Mouse (Mus musculus) liver, adult (tissue): Measurements from ENCODE around the gene Itprip.

Experiments used
- GATA4 ChIP-seq: IDR thresholded peaks from 2 replicates; pipeline ENCODE4 v1.6.1; 2014; ENCODE audit warnings: mild to moderate bottlenecking, low read length; ENCODE audit not compliant: insufficient replicate concordance

The Itprip gene

DNA sequence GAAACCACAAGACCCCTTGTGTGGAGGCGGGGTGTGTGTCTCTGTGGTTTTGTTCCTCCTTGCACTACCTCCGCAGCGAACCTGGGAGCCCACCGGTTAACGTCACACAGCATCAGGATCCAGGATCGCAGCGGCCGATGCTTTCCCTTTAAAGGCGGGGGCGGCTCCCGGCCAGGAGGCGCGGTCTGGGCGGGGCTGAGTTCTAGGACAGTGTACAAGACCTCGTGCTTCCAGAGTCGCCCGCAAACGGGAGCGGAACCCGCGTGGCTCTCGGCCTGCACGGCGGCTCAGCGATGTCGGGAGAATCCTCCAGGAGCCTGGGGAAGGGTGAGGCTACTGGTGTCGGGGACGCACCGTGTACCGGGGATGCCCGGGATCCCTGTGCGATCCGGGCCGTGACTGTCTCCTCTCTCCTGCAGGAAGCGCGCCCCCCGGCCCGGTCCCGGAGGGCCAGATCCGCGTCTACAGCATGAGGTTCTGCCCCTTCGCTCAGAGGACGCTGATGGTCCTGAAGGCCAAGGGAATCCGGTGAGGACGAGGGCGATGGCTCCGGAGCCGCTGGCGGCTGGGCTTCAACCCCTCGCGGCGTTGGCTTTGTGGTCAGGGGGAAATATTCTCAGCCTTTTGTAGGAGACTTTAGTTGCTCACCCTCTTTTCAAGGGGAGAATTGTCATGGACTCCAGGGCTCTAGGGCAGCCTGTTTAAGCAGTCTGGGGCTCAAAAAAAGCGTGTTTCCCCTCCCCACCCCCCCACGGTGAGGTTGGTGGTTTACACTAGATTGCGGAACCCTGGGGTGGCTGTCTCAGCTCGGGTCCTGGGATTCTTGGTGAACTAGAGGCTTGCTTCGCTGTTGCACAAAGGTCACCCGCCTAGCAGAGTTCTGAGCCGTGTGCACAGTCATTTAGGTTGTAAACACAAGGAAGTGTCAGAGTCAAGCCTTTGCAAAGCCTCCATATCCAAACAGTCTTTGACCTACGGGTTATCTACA lies 64.0 kb downstream of the Itprip start, which contains the start of gene Gsto1:
Gsto1 (plus strand) TSS at position 175 of the 988 bp plus-strand sequence.
- no peak for TF ChIP-seq GATA4

DNA sequence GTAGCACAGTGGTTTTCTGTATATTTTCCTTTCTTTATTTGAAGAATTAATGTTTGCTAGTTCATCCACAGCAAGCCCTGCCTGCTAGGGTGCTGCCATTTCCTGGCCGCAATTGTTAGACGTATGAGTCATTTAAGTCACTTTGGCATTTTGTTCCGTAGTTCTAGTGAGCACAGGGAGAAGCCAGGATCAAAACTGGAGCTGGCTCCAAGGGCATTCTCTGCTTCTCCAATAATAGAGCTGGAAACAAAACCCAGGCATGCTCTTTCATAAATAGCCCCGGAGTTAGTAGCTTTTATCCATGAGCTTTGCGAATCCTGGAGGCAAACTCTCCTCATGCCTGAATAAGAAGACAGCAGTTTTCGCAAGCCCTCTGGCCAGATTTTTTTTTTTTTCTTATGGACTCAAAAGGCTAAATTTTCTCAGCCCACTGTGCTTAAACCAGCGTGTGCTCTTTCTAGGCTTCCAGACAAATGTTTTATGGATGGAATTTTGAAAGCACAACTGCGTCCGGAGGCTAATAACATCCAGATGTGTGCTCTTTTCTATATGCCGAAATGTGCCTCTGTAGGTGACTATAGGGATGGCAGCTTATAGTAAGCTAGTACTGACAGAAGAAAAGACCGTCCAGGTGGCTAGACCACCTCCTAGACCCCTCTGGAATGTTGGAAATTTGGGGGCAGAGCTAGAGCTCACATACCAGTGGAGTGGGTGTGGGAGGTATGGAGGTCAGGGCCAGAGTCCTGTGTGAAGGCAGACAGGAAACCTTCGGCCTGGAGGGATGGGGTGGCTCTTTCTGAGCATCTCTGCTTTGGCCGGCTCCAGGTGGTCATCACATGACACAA lies 64.9 kb downstream of the Itprip start:
- no peak for TF ChIP-seq GATA4

DNA sequence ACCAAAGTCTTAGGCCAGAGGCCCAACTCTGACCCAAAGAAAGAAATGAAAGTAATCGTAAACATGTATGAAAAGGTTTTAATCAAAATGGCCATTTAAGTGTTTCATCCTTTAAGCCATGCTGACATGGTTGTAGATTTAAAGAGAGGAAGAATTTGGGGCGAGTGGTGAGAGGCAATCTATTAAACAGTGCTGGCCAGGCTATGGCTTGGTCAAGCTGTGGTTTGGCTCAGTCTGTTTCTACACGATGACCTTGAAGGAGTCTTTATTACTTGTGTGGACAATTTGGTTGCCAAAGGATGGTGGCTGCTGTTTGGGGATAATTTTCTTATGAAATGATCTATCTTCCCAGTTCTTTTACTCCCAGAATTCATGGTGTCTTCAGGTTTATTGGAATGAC lies 66.0 kb downstream of the Itprip start:
- TF ChIP-seq GATA4, result no peak

DNA sequence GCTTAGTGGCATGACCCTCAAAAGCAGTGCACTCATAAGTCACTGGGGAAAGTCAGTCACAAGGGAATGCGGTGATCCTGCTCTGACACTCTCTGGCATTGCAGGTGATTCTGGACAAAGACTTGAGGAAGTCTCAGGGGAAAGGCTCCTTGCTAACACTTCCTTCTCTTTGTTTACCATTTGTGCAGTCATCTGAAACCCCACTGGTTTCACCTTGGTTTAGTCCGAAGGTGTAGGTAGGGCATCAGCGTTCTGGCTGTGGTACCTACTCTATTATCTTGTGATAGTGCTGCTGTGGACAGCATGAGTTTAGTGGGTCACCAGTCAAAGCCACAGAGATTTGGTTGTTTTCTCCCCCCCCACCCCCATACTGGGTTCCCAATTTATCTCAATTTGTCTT lies 69.4 kb downstream of the Itprip start:
- TF ChIP-seq GATA4, result no peak
